Mouse (Mus musculus): ENCODE data around the gene Knstrn. TPM values are rescaled to one million over a fixed set of nuclear protein-coding genes. Genes with fewer than 3 reads are reported as not detected.

Gene Knstrn
- total and polyA plus RNA-seq, 3 experiments: 65.7 to 98.1 (median 86.4) TPM

DNA sequence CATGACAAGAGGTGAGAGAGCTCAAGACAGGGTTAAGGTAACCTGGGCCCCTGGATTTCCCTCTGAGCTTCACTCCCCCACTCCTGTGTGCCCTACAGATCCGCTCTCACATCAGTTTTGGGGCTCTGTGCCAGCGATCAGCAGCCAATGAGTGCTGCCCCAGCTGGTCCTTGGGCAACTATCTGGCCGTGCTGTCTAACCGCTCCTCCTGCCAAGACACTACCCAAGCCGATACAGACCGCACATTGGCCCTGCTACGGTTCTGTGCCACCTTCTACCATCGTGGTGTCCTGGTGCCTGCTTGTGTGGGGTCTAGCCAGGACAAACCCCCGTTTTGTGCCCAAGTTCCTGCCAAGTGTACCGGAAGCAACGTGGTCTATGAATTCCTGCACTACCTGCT, 24.3 kb upstream of the Knstrn start:
- peaks cover 56% of the 10 kb centered on the region for H3K27me3 ChIP-seq (ENCODE audit: insufficient read depth, low read length)
- DNase-seq (ENCODE audit: low spot score) (no peak), ATAC-seq (ENCODE audit: extremely low read depth, insufficient number of reproducible peaks, low FRiP score, poor library complexity, severe bottlenecking) (no peak)
- H3K36me3 ChIP-seq (replicated peaks): no peaks in the 10 kb centered on the region
- H3K4me3 ChIP-seq (ENCODE audit: low read depth, low read length): no peak overlapping the region
- TF ChIP-seq POLR2AphosphoS5 (IDR thresholded peaks at IDR 0.05; ENCODE audit: insufficient replicate concordance, low read depth, low read length) (no peak), TAL1 (conservative IDR thresholded peaks at IDR 0.05; ENCODE audit: low read depth, low read length) (no peak), GATA2 (IDR thresholded peaks at IDR 0.05; ENCODE audit: borderline replicate concordance, low read depth, low read length) (no peak), GATA1 (IDR thresholded peaks at IDR 0.05; ENCODE audit: borderline replicate concordance, low read length) (no peak), CTCF (IDR thresholded peaks at IDR 0.05; ENCODE audit: low read depth, low read length) (no peak)
- peaks cover 6% of the 10 kb centered on the region for H3K4me1 ChIP-seq (ENCODE audit: insufficient read depth, low read depth, low read length)
- no peaks in the 10 kb centered on the region for H3K9me3 ChIP-seq (replicated peaks)

DNA sequence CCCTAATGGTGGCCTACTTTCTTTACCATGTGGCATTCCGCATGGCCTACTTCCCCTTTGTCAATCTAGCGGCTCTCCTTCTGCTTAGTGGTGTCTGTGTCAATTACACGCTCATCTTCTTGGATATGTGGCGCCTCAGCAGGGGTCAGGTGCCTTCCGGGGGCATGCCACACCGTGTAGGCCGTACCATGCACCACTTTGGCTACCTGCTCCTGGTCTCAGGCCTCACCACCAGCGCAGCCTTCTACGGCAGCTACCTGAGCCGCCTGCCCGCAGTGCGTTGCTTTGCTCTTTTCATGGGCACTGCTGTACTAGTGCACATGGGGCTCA, 23.6 kb upstream of the Knstrn start:
- Histone ChIP-seq H3K9me3 (replicated peaks) (no peaks in the 10 kb centered on the region), H3K4me3 (ENCODE audit: low read depth, low read length) (no peak overlapping the region), H3K4me1 (ENCODE audit: insufficient read depth, low read depth, low read length) (peaks cover 6% of the 10 kb centered on the region), H3K36me3 (replicated peaks) (no peaks in the 10 kb centered on the region), H3K27me3 (ENCODE audit: insufficient read depth, low read length) (peaks cover 55% of the 10 kb centered on the region)
- no peak for DNase-seq (ENCODE audit: low spot score)
- TF ChIP-seq CTCF (IDR thresholded peaks at IDR 0.05; ENCODE audit: low read depth, low read length) (no peak), GATA1 (IDR thresholded peaks at IDR 0.05; ENCODE audit: borderline replicate concordance, low read length) (no peak), POLR2AphosphoS5 (IDR thresholded peaks at IDR 0.05; ENCODE audit: insufficient replicate concordance, low read depth, low read length) (no peak), TAL1 (conservative IDR thresholded peaks at IDR 0.05; ENCODE audit: low read depth, low read length) (no peak), GATA2 (IDR thresholded peaks at IDR 0.05; ENCODE audit: borderline replicate concordance, low read depth, low read length) (no peak)
- ATAC-seq (ENCODE audit: extremely low read depth, insufficient number of reproducible peaks, low FRiP score, poor library complexity, severe bottlenecking): no peak

DNA sequence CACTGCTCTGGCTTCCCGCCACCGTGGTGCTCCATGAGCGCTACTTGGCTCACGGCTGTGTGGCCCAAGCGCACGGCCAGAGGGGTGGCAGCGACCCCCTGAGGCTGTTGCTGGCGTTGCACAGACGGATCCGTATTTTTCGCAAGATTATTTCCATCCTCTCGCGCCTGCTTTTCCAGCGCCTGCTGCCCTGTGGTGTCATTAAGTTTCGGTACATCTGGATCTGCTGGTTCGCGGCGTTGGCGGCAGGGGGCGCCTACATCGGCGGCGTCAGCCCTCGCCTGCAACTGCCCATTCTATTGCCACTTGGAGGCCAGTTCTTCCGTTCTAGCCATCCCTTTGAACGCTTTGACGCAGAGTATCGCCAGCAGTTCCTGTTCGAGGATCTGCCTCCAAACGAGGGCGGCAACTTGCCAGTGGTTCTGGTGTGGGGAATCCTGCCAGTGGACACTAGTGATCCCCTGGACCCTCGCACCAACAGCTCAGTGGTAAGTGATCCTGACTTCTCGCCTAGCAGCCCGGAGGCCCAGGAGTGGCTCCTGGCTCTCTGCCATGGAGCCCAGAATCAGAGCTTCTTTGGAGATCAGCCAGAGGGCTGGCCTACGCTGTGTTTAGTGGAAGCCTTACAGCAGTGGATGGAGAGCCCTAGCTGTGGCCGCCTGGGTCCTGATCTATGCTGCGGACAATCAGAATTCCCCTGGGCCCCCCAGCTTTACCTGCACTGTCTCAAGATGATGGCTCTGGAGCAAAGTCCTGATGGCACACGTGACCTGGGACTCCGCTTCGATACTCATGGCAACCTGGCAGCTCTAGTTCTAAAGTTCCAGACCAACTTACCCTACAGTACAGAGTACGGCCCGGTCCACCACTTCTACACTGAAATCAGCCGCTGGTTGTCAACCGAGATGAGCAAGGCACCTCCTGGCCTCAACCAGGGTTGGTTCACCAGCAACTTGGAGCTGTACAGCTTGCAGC, 23.0 kb upstream of the Knstrn start:
- DNase-seq (ENCODE audit: low spot score) (no peak), ATAC-seq (ENCODE audit: extremely low read depth, insufficient number of reproducible peaks, low FRiP score, poor library complexity, severe bottlenecking) (no peak)
- Histone ChIP-seq H3K27me3 (ENCODE audit: insufficient read depth, low read length) (peaks cover 58% of the 10 kb centered on the region), H3K36me3 (replicated peaks) (no peaks in the 10 kb centered on the region), H3K9me3 (replicated peaks) (no peaks in the 10 kb centered on the region), H3K4me3 (ENCODE audit: low read depth, low read length) (no peak overlapping the region), H3K4me1 (ENCODE audit: insufficient read depth, low read depth, low read length) (peaks cover 6% of the 10 kb centered on the region)
- TF ChIP-seq POLR2AphosphoS5 (IDR thresholded peaks at IDR 0.05; ENCODE audit: insufficient replicate concordance, low read depth, low read length): no peak

DNA sequence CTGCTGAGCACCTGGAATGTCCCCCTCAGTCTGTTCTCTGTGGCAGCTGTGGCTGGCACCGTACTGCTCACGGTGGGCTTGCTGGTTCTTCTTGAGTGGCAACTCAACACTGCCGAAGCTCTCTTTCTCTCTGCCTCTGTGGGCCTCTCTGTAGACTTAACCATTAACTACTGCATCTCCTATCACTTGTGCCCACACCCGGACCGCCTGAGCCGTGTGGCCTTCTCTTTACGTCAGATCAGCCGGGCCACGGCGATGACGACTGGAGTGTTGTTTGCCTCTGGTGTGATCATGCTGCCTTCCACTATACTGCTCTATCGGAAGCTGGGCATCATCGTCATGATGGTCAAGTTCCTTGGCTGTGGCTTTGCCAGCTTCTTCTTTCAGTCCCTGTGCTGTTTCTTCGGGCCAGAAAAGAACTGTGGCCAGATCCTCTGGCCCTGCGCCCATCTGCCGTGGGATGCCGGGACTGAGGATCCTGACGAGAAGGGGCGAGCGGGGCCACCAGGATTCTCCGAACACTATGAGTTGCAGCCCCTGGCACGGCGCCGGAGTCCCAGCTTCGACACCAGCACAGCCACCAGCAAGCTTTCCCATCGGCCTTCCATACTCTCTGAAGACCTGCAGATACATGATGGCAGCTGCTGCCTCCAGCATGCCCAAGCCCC, 22.1 kb upstream of the Knstrn start:
- Histone ChIP-seq H3K9me3 (replicated peaks) (no peaks in the 10 kb centered on the region), H3K27me3 (ENCODE audit: insufficient read depth, low read length) (peaks cover 62% of the 10 kb centered on the region), H3K4me1 (ENCODE audit: insufficient read depth, low read depth, low read length) (peaks cover 2% of the 10 kb centered on the region; the same call in 1 of the 2 replicates), H3K36me3 (replicated peaks) (no peaks in the 10 kb centered on the region), H3K4me3 (ENCODE audit: low read depth, low read length) (no peak overlapping the region)
- TF ChIP-seq POLR2AphosphoS5 (IDR thresholded peaks at IDR 0.05; ENCODE audit: insufficient replicate concordance, low read depth, low read length) (no peak), GATA1 (IDR thresholded peaks at IDR 0.05; ENCODE audit: borderline replicate concordance, low read length) (no peak), TAL1 (conservative IDR thresholded peaks at IDR 0.05; ENCODE audit: low read depth, low read length) (no peak), CTCF (IDR thresholded peaks at IDR 0.05; ENCODE audit: low read depth, low read length) (no peak)
- DNase-seq (ENCODE audit: low spot score) (no peak), ATAC-seq (ENCODE audit: extremely low read depth, insufficient number of reproducible peaks, low FRiP score, poor library complexity, severe bottlenecking) (no peak)

DNA sequence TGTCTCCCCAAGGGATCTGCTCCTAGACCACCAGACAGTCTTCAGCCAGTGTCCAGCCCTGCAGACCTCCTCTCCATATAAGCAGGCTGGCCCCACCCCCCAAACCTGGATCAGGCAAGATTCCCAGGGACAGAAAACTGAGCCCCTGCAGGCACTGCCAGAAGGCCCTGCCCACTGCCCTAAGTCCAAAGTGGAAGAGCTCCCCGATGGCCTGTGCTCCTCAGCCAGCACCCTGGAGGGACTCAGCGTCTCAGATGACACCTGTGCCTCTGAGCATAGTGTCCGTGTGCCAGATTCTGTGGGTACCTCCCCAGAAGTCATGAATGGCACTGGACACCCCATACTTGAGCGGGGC, 21.6 kb upstream of the Knstrn start:
- no peak overlapping the region for H3K4me3 ChIP-seq (ENCODE audit: low read depth, low read length)
- no peaks in the 10 kb centered on the region for H3K36me3 ChIP-seq (replicated peaks)
- no peak for ATAC-seq (ENCODE audit: extremely low read depth, insufficient number of reproducible peaks, low FRiP score, poor library complexity, severe bottlenecking)
- TF ChIP-seq TAL1 (conservative IDR thresholded peaks at IDR 0.05; ENCODE audit: low read depth, low read length) (no peak), POLR2AphosphoS5 (IDR thresholded peaks at IDR 0.05; ENCODE audit: insufficient replicate concordance, low read depth, low read length) (no peak), CTCF (IDR thresholded peaks at IDR 0.05; ENCODE audit: low read depth, low read length) (no peak), GATA1 (IDR thresholded peaks at IDR 0.05; ENCODE audit: borderline replicate concordance, low read length) (no peak), GATA2 (IDR thresholded peaks at IDR 0.05; ENCODE audit: borderline replicate concordance, low read depth, low read length) (no peak)
- H3K4me1 ChIP-seq (ENCODE audit: insufficient read depth, low read depth, low read length): peaks cover 2% of the 10 kb centered on the region; the same call in 1 of the 2 replicates
- peaks cover 64% of the 10 kb centered on the region for H3K27me3 ChIP-seq (ENCODE audit: insufficient read depth, low read length)
- H3K9me3 ChIP-seq (replicated peaks): no peaks in the 10 kb centered on the region
- no peak for DNase-seq (ENCODE audit: low spot score)

DNA sequence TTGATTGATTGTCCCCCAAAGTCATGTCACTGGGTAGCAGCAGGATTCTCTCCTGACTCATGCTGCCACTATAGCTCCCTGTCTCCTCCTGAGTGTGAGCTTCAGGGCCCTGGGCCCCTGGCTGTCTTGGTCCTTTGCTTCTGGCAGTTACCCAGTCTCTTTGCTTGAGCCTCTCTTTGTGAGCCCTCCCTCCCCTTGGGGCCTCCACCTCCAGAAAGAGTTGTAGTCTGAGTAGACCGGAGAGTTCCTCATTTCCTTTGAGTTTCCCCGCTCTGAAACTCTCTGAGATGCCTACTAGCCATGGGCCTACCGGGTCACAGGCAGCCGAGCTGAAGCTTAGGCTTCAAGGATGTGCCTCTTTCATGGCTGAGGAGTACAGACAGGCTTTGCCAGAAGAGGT, 20.2 kb upstream of the Knstrn start:
- TF ChIP-seq CTCF (IDR thresholded peaks at IDR 0.05; ENCODE audit: low read depth, low read length): no peak

More for the DNA sequence above, 20.2 kb upstream of the Knstrn start:
- peaks cover 2% of the 10 kb centered on the region; the same call in 1 of the 2 replicates for H3K9me3 ChIP-seq (replicated peaks)
- H3K36me3 ChIP-seq (replicated peaks): no peaks in the 10 kb centered on the region
- ATAC-seq (ENCODE audit: extremely low read depth, insufficient number of reproducible peaks, low FRiP score, poor library complexity, severe bottlenecking) (no peak), DNase-seq (ENCODE audit: low spot score) (no peak)
- H3K4me1 ChIP-seq (ENCODE audit: insufficient read depth, low read depth, low read length): peaks cover 2% of the 10 kb centered on the region; the same call in 1 of the 2 replicates
- H3K27me3 ChIP-seq (ENCODE audit: insufficient read depth, low read length): peaks cover 65% of the 10 kb centered on the region
- H3K4me3 ChIP-seq (ENCODE audit: low read depth, low read length): no peak overlapping the region

Data from G1E (cell line).